Mouse (Mus musculus) heart, postnatal 0 days (tissue): Measurements from ENCODE around the gene Gpr1. TPM values are rescaled to one million over a fixed set of nuclear protein-coding genes. Genes with fewer than 3 reads are reported as not detected.

Experiments used
- ATAC-seq: fragments of 200-750 bp; cut with Nextera tagmentation; 2 replicates; pipeline ENCODE4 v1.8.0; 2017; ENCODE audit warnings: low read depth, moderate number of reproducible peaks, moderate library complexity; ENCODE audit not compliant: insufficient read depth
- DNase-seq: peaks from one replicate; pipeline ENCODE4 v3.0.0-alpha.2; 2016; ENCODE audit warnings: low spot score
- H3K27ac ChIP-seq: fragments of 300-500 bp; sonication (generic); 2 replicates; pipeline ENCODE4 v1.5.1; 2014; ENCODE audit warnings: low read depth, mild to moderate bottlenecking
- H3K27me3 ChIP-seq: fragments of 300-500 bp; sonication (generic); 2 replicates; pipeline ENCODE4 v1.6.1; 2014; ENCODE audit warnings: low read length, mixed read lengths; ENCODE audit not compliant: control insufficient read depth, insufficient read depth
- H3K36me3 ChIP-seq: fragments of 300-500 bp; sonication (generic); replicated peaks from 2 replicates; pipeline ENCODE4 v1.6.1; 2014; ENCODE audit warnings: low read length, mixed read lengths; ENCODE audit not compliant: control insufficient read depth, insufficient read depth
- H3K4me1 ChIP-seq: fragments of 300-500 bp; sonication (generic); 2 replicates; pipeline ENCODE4 v1.6.1; 2014; ENCODE audit warnings: antibody characterized with exemption; ENCODE audit not compliant: control insufficient read depth, insufficient read depth
- H3K4me2 ChIP-seq: fragments of 300-500 bp; sonication (generic); 2 replicates; pipeline ENCODE4 v1.6.1; 2014; ENCODE audit warnings: low read depth, mild to moderate bottlenecking, low read length, moderate library complexity
- H3K4me3 ChIP-seq: fragments of 300-500 bp; sonication (generic); 2 replicates; pipeline ENCODE4 v1.5.1; 2014; ENCODE audit warnings: low read depth, low read length
- H3K9ac ChIP-seq: fragments of 300-500 bp; sonication (generic); replicated peaks from 2 replicates; pipeline ENCODE4 v1.6.1; 2014; ENCODE audit warnings: low read depth, low read length, mixed read lengths
- H3K9me3 ChIP-seq: fragments of 300-500 bp; sonication (generic); replicated peaks from 2 replicates; pipeline ENCODE4 v1.6.1; 2016; ENCODE audit warnings: low read length; ENCODE audit not compliant: control insufficient read depth
- CTCF ChIP-seq: IDR thresholded peaks from 2 replicates; pipeline ENCODE4 v1.5.1; 2016; ENCODE audit warnings: antibody characterized with exemption, control low read depth, low read depth
- EP300 ChIP-seq: IDR thresholded peaks from 2 replicates; pipeline ENCODE4 v1.6.1; 2016; ENCODE audit warnings: antibody characterized with exemption, low read depth
- WGBS: fragments of 180-500 bp; shearing (Covaris S2); extraction: QIAGEN DNeasy Blood & Tissue Kit; methylation state at CpG from one replicate; pipeline ENCODE4 v1.1.7; 2014; 5-methylcytosine and 5-hydroxymethylcytosine counted together
- polyA plus RNA-seq: library from polyadenylated mRNA; unstranded; fragments of >200 nt; fragmentation: Nextera tagmentation; extraction: Ambion mirVana; gene quantifications from 2 replicates; pipeline ENCODE4 v1.2.1, GENCODE M21; 2015
- total RNA-seq: library from RNA; depleted of rRNA; stranded (reverse); fragments of >200 nt; gene quantifications from 2 replicates; pipeline ENCODE4 v1.2.3, GENCODE M21; 2014; ENCODE audit warnings: low replicate concordance; rRNA removed

Gpr1 gene
- total RNA-seq (not detected in 2 replicates), polyA plus RNA-seq (0.10 TPM in 1 of 2 replicates, not detected in the other)

DNA sequence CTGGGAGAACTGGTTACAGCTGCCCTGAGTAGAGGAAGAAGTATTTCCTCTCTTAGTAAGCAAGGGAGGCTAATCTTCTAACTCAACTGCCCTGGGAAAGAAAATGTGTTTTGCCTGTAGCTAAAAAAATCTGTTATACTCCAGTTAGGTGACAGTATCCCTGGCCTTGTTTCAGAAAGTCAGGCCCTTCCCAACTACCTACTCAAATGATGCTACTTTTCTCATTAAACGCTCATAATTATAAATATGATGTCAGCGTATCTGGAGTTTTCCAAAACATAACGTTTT is at the start of gene Gpr1:
TSS of gene Gpr1 (minus strand) at position 273 of the 288 bp plus-strand sequence.
- H3K4me1 ChIP-seq = peaks cover 3% of the 10 kb centered on the region; the same call in 1 of the 2 replicates
- H3K4me3 ChIP-seq = no peak within 1 kb of the TSS; the same call in 1 of the 2 replicates
- no peaks in the 10 kb centered on the region for H3K9me3 ChIP-seq
- no peak within 1 kb of the TSS for H3K27ac ChIP-seq
- DNase-seq (no peak), ATAC-seq (no peak)
- peak within 1 kb of the TSS; percentile 36; the same call in 1 of the 2 replicates for H3K4me2 ChIP-seq
- 46% methylated on average over 3 of the region's 3 CpGs for WGBS
- H3K9ac ChIP-seq = no peak within 1 kb of the TSS
- H3K36me3 ChIP-seq = no peaks in the 10 kb centered on the region
- H3K27me3 ChIP-seq = no peaks in the 10 kb centered on the region
- TF ChIP-seq CTCF = no peak
- no peak for TF ChIP-seq EP300

GRCm38 (mm10) chr1:63263671-63264070 is 49.3 kb upstream of the Gpr1 start:
- H3K9ac ChIP-seq = no peak overlapping the region
- H3K27ac ChIP-seq = no peak overlapping the region
- no peaks in the 10 kb centered on the region for H3K36me3 ChIP-seq
- no peaks in the 10 kb centered on the region for H3K9me3 ChIP-seq
- H3K4me2 ChIP-seq = no peak overlapping the region
- DNase-seq = no peak
- no peak for ATAC-seq
- peaks cover 97% of the 10 kb centered on the region for H3K27me3 ChIP-seq
- H3K4me3 ChIP-seq = no peak overlapping the region
- 35% methylated on average over 11 of the region's 11 CpGs for WGBS
- no peak for TF ChIP-seq CTCF
- no peak for TF ChIP-seq EP300
- H3K4me1 ChIP-seq = no peaks in the 10 kb centered on the region

DNA sequence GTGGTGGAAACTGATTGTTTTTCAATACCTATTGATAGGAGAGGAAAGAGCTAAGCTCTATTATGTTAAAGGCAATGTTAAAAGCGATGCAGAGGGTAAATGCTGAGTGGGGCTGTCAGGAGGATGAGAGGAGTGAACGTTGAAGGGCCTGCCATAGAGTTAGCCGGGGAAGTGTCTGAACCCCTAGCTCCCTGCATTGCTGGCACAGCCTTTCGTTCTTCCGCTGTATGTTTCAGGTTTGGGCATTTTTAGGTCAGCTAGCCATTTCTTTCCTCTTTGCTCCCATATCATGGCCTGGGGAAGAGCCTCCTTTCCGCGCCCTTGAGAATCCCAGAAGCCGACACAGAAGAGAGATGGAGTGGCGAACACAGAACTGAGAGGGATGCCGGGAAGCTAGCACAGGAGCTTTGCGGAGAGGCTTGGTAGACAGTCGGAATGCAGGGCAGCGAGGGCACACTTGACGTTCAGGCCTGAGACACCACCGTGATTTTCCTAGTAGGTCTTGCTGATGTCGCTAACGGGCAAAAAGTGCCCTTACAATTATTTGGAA is 46.8 kb upstream of the Gpr1 start:
- H3K9me3 ChIP-seq = no peaks in the 10 kb centered on the region
- 47% methylated on average over 17 of the region's 17 CpGs for WGBS
- H3K9ac ChIP-seq = no peak overlapping the region
- no peak for TF ChIP-seq EP300
- ATAC-seq (no peak), DNase-seq (no peak)
- no peak overlapping the region for H3K27ac ChIP-seq
- H3K4me2 ChIP-seq = no peak overlapping the region
- no peaks in the 10 kb centered on the region for H3K4me1 ChIP-seq
- no peak overlapping the region for H3K4me3 ChIP-seq
- no peaks in the 10 kb centered on the region for H3K36me3 ChIP-seq
- H3K27me3 ChIP-seq = peaks cover 98% of the 10 kb centered on the region

DNA sequence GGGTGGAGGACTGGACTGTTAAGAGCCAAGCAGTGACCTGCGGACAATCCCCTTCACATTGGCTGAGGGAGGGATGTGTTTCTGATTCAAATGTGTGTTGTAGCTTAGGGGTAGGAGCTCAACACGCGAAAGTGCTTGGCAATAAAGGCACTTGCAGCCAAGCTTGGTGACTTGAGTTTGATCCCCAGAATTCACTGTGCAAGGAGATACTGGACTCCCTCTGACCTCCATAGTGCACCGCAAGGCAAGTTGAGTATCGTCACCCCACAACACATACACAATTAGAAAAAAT is 46.3 kb upstream of the Gpr1 start:
- TF ChIP-seq EP300 (no peak), CTCF (no peak)
- Histone ChIP-seq H3K9me3 (no peaks in the 10 kb centered on the region), H3K27ac (no peak overlapping the region), H3K36me3 (no peaks in the 10 kb centered on the region), H3K4me3 (no peak overlapping the region), H3K4me2 (no peak overlapping the region), H3K27me3 (peaks cover 98% of the 10 kb centered on the region), H3K9ac (no peak overlapping the region), H3K4me1 (no peaks in the 10 kb centered on the region)
- no peak for ATAC-seq
- DNase-seq = no peak
- 42% methylated on average over 5 of the region's 5 CpGs for WGBS

DNA sequence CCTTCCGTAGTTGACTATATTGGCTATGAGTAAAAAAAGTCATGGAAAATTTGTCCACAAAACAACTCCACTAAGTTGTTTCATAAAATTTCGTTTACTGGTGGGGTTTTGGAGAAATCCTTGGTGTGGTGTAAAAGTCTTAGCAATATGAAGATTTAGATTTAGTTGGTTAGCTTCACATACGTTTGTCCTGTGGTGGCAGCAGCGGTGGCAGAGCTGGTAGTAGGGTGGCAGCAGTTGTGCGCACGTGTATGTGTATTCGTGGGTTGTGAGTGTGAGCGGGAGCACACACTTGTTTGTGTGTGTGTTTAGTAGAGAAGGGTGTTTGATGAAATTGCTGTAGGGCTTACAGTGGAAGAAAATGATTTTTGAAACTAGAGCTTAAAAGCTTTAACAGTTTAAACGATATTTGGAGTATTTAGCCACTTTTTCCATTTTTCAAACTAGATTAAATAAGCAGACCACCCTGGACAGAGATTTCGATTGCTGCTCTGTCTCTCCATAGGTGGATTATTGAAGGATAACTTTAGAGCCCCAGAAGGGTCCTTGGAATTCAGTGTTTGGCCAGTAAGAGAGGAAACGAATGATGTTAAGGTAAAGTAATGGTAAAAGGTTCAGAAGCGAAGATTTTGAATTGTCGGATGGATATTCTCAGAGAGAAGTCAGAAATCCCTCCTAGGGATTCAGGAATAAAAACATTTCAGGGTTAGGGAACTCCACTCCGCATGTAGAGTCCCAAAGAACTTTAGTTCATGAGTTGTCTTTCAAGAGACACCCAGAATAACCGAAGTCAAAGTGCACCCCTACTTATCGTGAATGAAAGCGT is 45.8 kb upstream of the Gpr1 start:
- TF ChIP-seq EP300 (no peak), CTCF (no peak)
- 45% methylated on average over 17 of the region's 17 CpGs for WGBS
- Histone ChIP-seq H3K4me2 (no peak overlapping the region), H3K27me3 (peaks cover 98% of the 10 kb centered on the region), H3K4me3 (no peak overlapping the region), H3K9ac (no peak overlapping the region), H3K4me1 (no peaks in the 10 kb centered on the region), H3K36me3 (no peaks in the 10 kb centered on the region), H3K27ac (no peak overlapping the region), H3K9me3 (no peaks in the 10 kb centered on the region)
- ATAC-seq (no peak), DNase-seq (no peak)
